Mouse (Mus musculus) G1E (cell line): ENCODE measurements at regions not wholly inside any gene's neighbourhood (a gene's known extent, or its start where the extent isn't known, plus 50 kb on each side); places are given as distances from the start of the nearest gene placed in this dataset.

Source experiments
- CTCF ChIP-seq: IDR thresholded peaks from 2 replicates; pipeline ENCODE4 v1.5.1; 2012; ENCODE audit warnings: low read depth, low read length, inconsistent platforms, mixed read lengths
- TAL1 ChIP-seq: conservative IDR thresholded peaks from 2 replicates; pipeline ENCODE4 v1.6.1; 2012; ENCODE audit warnings: low read depth, low read length, inconsistent platforms, mixed read lengths

GRCm38 (mm10) chr12:112318461-112318860, 170.8 kb upstream of the A530016L24Rik start:
- no peak for TF ChIP-seq CTCF
- TF ChIP-seq TAL1, result no peak
